Mouse (Mus musculus) ovary, postnatal 36 days (tissue): ENCODE measurements at regions not wholly inside any gene's neighbourhood (a gene's known extent, or its start where the extent isn't known, plus 50 kb on each side); places are given as distances from the start of the nearest gene placed in this dataset.

Source experiments
- DNase-seq: peaks from one replicate; pipeline ENCODE4 v3.0.0; 2022; ENCODE audit warnings: low spot score, mixed read lengths

DNA sequence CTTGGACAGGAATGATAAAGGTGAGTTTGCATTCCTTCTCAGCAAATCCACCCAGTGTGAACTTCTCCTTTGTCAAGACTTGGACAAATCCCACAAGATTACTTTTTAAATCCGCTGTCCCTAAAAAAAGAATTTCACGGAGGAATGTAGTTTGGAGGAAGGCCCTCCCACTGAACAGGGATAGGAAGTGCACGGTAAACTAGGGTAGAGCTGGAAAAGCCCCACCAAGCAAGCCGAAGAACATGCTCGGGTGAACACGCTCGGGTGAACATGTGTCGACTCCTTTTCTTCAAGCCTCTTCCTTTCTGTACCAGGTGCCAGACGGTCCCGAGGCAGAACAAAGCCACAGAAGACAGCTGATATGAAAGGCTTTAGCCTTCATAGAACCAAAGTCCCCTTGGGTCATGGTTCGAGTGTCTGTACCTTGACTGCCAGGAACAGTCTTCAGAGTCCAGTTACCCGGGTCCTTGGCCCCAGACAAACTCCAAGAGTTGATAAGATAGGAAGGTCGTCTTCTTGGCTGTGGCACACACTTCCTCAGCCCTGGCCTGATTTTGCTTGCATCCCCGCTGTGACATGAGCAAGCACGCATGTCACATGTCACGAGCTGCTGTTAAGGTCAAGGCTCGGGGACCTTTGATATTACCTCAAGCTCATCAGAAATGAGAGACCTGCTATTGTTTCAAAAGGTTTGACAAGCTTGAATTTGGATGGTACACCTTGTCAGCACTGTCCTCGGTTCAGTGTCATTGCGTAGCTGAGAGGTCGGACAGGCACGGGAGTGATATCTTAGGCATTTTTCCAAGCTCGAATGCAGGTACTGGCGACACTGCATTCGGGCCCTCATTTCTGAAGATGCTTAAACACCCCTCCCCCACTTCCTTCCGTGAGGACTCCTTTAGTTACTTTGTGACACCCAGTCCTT lies 51.5 kb upstream of the Ryk start:
- DNase-seq, result no peak

DNA sequence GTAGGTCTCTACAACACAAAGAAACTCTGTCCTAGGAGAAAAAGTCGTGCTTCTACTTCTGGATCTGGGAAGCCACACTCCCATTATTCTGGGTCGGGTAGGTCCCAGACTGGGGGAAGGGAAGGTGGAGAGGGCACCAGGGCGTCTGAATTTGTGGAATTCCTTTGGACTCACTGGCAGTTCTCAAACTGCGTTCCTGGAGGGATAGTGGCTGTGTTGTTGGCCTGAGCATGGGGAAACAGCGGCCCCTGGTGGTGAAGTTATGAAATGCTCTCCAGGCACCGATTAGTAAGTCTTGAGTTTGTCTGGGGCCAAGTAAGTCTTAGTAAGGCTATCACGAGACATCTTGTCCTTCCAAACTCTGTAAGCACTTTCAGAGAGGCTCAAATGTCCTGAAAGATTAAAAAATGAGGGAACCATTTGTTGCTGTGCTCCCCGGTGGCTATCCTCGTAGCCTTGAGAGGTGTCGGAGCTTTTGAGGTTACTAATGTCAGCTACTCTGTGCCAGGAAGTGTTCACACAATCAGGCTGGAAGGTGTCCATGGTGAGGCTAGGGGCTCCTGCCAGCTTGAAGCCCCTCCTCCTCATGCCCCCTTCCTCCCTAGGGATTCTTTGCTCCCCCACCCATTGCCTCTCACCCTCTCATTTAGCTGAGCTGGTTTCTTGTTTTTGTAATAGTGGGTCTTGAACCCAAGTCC lies 50.2 kb upstream of the Ryk start:
- peak; percentile 88 for DNase-seq
